Mouse (Mus musculus): Measurements from ENCODE around the gene Ppp1r3f. TPM values are rescaled to one million over a fixed set of nuclear protein-coding genes. Genes with fewer than 3 reads are reported as not detected.

The Ppp1r3f gene
- polyA plus RNA-seq, 1 experiment from 2014 or later: 1.5 TPM

- Histone ChIP-seq H3K4me3 (peak overlapping the region; percentile 64), H3K36me3 (no peaks in the 10 kb centered on the region), H3K27ac (peak overlapping the region; percentile 94; the same call in 1 of the 2 replicates), H3K9me3 (replicated peaks) (no peaks in the 10 kb centered on the region), H3K4me1 (peaks cover 17% of the 10 kb centered on the region), H3K27me3 (ENCODE audit: low read depth, poor library complexity, severe bottlenecking) (no peaks in the 10 kb centered on the region)
- WGBS: 13% methylated on average over 5 of the region's 6 CpGs
- DNase-seq (ENCODE audit: low spot score): no peak
Observed at GRCm38 (mm10) chrX:7574885-7575231, 775 bp upstream of the Ppp1r3f start.

- WGBS: 31% methylated on average over 65 of the region's 72 CpGs
- H3K4me3 ChIP-seq: peak within 1 kb of the TSS; percentile 64
- H3K27ac ChIP-seq: peak within 1 kb of the TSS; percentile 94
- H3K4me1 ChIP-seq: peaks cover 17% of the 10 kb centered on the region
- H3K9me3 ChIP-seq (replicated peaks): no peaks in the 10 kb centered on the region
- H3K36me3 ChIP-seq: no peaks in the 10 kb centered on the region
- H3K27me3 ChIP-seq (ENCODE audit: low read depth, poor library complexity, severe bottlenecking): no peaks in the 10 kb centered on the region
- peak; percentile 70 for DNase-seq (ENCODE audit: low spot score)
Observed at GRCm38 (mm10) chrX:7573176-7574086, 652 bp downstream of the Ppp1r3f start, which contains the start of gene Foxp3. Gene Foxp3, plus strand, starts transcription at chrX:7573644.

DNA sequence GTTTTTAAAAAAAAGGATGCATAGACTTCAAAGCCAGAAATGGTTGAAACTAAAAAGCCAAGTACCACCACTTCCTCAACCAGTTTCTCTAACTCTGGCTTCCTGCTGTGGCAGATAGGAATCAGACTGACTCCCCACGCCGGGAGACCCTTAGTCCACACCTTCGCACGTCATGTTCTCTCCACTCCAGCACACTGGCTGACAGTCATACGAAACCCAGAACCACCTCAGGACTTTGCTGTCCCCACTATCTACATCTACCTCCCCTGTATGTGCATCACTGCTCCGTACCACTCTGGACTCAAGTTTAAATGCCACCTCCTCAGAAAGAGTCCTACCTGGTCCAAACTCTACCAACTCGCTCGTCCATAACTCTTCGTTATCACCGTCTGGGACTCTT lies 1.6 kb downstream of the Ppp1r3f start:
- 84% methylated on average over 10 of the region's 10 CpGs for WGBS
- H3K4me3 ChIP-seq: no peak overlapping the region; the same call in 1 of the 2 replicates
- no peak for DNase-seq (ENCODE audit: low spot score)
- H3K27ac ChIP-seq: no peak overlapping the region
- H3K27me3 ChIP-seq (ENCODE audit: low read depth, poor library complexity, severe bottlenecking): no peaks in the 10 kb centered on the region
- H3K9me3 ChIP-seq (replicated peaks): no peaks in the 10 kb centered on the region
- H3K36me3 ChIP-seq: no peaks in the 10 kb centered on the region
- H3K4me1 ChIP-seq: peaks cover 17% of the 10 kb centered on the region

DNA sequence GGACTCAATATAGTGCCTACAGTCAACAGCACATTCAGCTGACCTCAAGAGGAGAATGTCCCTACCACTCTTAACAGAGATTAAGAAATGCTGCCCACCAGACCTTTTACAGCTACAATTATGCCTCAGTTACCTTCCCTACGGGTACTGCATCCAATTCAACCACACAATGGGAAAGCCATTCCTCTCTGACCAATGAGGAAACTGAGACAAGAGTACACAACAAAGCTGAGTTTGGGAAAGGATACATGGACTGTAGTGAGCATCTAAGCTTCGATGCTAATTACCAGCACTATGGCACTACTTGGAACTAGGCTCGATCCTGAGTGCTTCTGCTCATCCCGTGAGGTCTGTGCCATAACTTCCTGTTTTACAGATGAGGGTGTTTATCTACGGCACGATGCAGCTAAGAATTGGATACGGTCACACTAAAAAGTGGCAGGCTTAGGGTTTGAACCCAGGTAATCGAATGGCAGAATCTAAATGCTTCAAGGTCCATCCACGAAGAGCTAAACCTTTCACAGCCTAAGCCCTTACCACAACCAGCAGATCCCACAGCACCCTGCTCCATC lies 2.4 kb downstream of the Ppp1r3f start:
- Histone ChIP-seq H3K27me3 (ENCODE audit: low read depth, poor library complexity, severe bottlenecking) (no peaks in the 10 kb centered on the region), H3K4me1 (peaks cover 17% of the 10 kb centered on the region), H3K27ac (no peak overlapping the region), H3K4me3 (no peak overlapping the region), H3K36me3 (no peaks in the 10 kb centered on the region), H3K9me3 (replicated peaks) (no peaks in the 10 kb centered on the region)
- DNase-seq (ENCODE audit: low spot score): no peak
- 94% methylated on average over 9 of the region's 9 CpGs for WGBS

DNA sequence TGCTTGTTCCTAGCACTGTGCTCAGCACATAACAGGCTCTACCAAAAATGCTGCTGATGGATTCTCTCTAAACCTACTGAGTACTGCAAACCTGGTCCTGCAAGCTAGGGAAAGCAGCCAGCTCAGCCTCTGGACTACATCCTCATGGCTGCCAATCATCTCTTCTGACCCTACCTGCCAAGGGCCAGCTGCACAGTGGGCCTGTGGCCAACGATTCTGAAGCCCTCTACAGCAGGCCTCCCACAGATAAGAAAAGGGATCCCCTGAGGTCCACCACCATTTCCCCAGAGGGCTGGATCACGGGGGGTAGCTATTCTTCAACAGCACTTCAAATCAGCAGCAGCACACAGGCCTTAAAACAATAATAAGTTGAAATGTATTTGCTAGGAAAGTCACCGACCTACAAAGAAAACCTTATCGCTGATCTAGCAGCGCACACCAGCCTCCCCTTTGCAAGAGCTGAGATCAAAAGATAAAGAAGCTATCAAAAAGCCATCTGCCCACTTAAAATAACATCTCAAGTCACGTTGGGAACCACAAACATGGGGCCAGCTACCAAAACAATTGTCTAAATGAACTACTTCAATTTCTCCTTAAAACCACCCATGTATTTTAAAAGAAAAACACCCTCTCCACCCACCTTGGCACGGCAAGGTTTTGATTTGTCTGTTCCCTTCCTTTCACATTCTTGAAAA lies 3.5 kb downstream of the Ppp1r3f start:
- H3K4me1 ChIP-seq: peaks cover 17% of the 10 kb centered on the region

GRCm38 (mm10) chrX:7567491-7567890 lies 6.6 kb downstream of the Ppp1r3f start:
- DNase-seq (ENCODE audit: low spot score): no peak
- H3K36me3 ChIP-seq: no peaks in the 10 kb centered on the region
- H3K4me3 ChIP-seq: no peak overlapping the region
- WGBS: 88% methylated on average over 8 of the region's 9 CpGs
- no peak overlapping the region for H3K27ac ChIP-seq
- no peaks in the 10 kb centered on the region for H3K9me3 ChIP-seq (replicated peaks)
- H3K4me1 ChIP-seq: peaks cover 2% of the 10 kb centered on the region; the same call in 1 of the 2 replicates
- H3K27me3 ChIP-seq (ENCODE audit: low read depth, poor library complexity, severe bottlenecking): no peaks in the 10 kb centered on the region

More for the DNA sequence above, 3.5 kb downstream of the Ppp1r3f start:
- no peaks in the 10 kb centered on the region for H3K36me3 ChIP-seq
- H3K9me3 ChIP-seq (replicated peaks): no peaks in the 10 kb centered on the region
- no peak for DNase-seq (ENCODE audit: low spot score)
- no peak overlapping the region for H3K27ac ChIP-seq
- no peak overlapping the region for H3K4me3 ChIP-seq
- 76% methylated on average over 7 of the region's 7 CpGs for WGBS
- H3K27me3 ChIP-seq (ENCODE audit: low read depth, poor library complexity, severe bottlenecking): no peaks in the 10 kb centered on the region

DNA sequence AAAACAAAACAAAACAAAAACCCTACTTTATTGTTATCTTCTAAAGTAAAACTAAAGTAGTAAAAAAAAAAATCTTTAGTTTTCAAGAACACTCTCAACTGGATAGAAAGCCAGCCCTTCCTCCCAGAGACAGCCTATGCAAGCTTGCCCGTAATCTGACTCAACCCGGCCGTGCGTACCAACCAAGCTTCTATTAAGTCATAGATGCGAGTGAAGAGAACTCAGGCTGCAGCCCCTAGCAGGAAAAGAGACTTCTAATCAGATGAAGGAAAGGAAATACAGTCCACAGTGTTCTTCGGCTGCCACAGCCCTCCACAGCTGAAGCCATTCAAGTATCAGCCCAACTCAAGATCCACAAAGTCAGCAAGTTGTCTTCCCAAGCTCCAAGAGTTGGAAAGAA lies 7.7 kb downstream of the Ppp1r3f start:
- WGBS: 89% methylated on average over 6 of the region's 6 CpGs
- Histone ChIP-seq H3K9me3 (replicated peaks) (no peaks in the 10 kb centered on the region), H3K27me3 (ENCODE audit: low read depth, poor library complexity, severe bottlenecking) (no peaks in the 10 kb centered on the region), H3K27ac (no peak overlapping the region), H3K4me3 (no peak overlapping the region), H3K4me1 (no peaks in the 10 kb centered on the region), H3K36me3 (no peaks in the 10 kb centered on the region)
- DNase-seq (ENCODE audit: low spot score): no peak

GRCm38 (mm10) chrX:7563076-7563475 lies 11.0 kb downstream of the Ppp1r3f start:
- Histone ChIP-seq H3K4me1 (no peaks in the 10 kb centered on the region), H3K9me3 (replicated peaks) (no peaks in the 10 kb centered on the region), H3K27me3 (ENCODE audit: low read depth, poor library complexity, severe bottlenecking) (no peaks in the 10 kb centered on the region), H3K4me3 (no peak overlapping the region), H3K36me3 (no peaks in the 10 kb centered on the region; the same call in 1 of the 2 replicates), H3K27ac (no peak overlapping the region)
- WGBS: 19% methylated on average over 2 of the region's 2 CpGs
- DNase-seq (ENCODE audit: low spot score): no peak

GRCm38 (mm10) chrX:7553474-7553873 lies 20.6 kb downstream of the Ppp1r3f start:
- 93% methylated on average over 4 of the region's 4 CpGs for WGBS
- no peak for DNase-seq (ENCODE audit: low spot score)
- Histone ChIP-seq H3K4me1 (no peaks in the 10 kb centered on the region), H3K36me3 (no peaks in the 10 kb centered on the region), H3K9me3 (replicated peaks) (no peaks in the 10 kb centered on the region), H3K27ac (no peak overlapping the region), H3K27me3 (ENCODE audit: low read depth, poor library complexity, severe bottlenecking) (no peaks in the 10 kb centered on the region), H3K4me3 (no peak overlapping the region)

- DNase-seq (ENCODE audit: low spot score): no peak
- no peaks in the 10 kb centered on the region for H3K4me1 ChIP-seq
- no peaks in the 10 kb centered on the region for H3K36me3 ChIP-seq
- no peak overlapping the region for H3K27ac ChIP-seq
- H3K27me3 ChIP-seq (ENCODE audit: low read depth, poor library complexity, severe bottlenecking): no peaks in the 10 kb centered on the region
- 29% methylated on average over 3 of the region's 3 CpGs for WGBS
- no peaks in the 10 kb centered on the region for H3K9me3 ChIP-seq (replicated peaks)
- H3K4me3 ChIP-seq: no peak overlapping the region
Observed at GRCm38 (mm10) chrX:7524961-7525360, 49.1 kb downstream of the Ppp1r3f start.

Data from limb, embryonic 10.5 days (tissue).